Mouse (Mus musculus) heart, adult 2 months (tissue): ENCODE measurements at regions not wholly inside any gene's neighbourhood (a gene's known extent, or its start where the extent isn't known, plus 50 kb on each side); places are given as distances from the start of the nearest gene placed in this dataset.

Experiments used
- CTCF ChIP-seq: fragments of 200-600 bp; IDR thresholded peaks from 2 replicates; pipeline ENCODE4 v1.8.1; 2022; ENCODE audit warnings: antibody characterized with exemption, mild to moderate bottlenecking, moderate library complexity
- POLR2A ChIP-seq: fragments of 200-500 bp; IDR thresholded peaks from 2 replicates; pipeline ENCODE4 v1.6.1; 2011; ENCODE audit warnings: mild to moderate bottlenecking, low read depth, low read length, control low read depth; ENCODE audit not compliant: insufficient read depth

DNA sequence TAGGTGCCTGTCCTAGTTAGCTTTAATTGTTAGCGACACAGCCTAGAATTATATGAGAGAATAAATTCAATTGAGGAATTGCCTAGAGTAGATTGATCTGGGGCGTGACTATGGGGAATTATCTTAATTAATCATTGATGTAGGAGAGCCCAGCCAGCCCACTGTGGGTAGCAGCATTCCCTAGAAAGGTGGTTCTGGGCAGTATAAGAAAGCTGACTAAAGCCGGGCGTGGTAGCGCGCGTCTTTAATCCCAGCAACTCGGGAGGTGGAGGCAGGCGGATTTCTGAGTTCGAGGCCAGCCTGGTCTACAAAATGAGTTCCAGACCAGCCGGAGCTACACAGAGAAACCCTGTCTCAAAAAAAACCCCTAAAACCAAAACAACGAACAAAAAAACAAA lies 156.8 kb upstream of the Zfp618 start:
- no peak for TF ChIP-seq POLR2A
- no peak for TF ChIP-seq CTCF
